Mouse (Mus musculus) gastrocnemius, adult 18-20 months (tissue): Measurements from ENCODE around the gene Il6ra. TPM values are rescaled to one million over a fixed set of nuclear protein-coding genes. Genes with fewer than 3 reads are reported as not detected.

Source experiments
- DNase-seq: peaks from one replicate; pipeline ENCODE4 v3.0.0; 2021; ENCODE audit warnings: low spot score
- total RNA-seq, 2 experiments: library from RNA; stranded (reverse); gene quantifications; 2 replicates each; pipeline ENCODE4 v1.2.3; 2021

The Il6ra gene
- total RNA-seq, 2 experiments from 2014 or later = 3.1 to 7.2 TPM

GRCm38 (mm10) chr3:89911207-89911606 is 1.8 kb downstream of the Il6ra start:
- no peak for DNase-seq

DNA sequence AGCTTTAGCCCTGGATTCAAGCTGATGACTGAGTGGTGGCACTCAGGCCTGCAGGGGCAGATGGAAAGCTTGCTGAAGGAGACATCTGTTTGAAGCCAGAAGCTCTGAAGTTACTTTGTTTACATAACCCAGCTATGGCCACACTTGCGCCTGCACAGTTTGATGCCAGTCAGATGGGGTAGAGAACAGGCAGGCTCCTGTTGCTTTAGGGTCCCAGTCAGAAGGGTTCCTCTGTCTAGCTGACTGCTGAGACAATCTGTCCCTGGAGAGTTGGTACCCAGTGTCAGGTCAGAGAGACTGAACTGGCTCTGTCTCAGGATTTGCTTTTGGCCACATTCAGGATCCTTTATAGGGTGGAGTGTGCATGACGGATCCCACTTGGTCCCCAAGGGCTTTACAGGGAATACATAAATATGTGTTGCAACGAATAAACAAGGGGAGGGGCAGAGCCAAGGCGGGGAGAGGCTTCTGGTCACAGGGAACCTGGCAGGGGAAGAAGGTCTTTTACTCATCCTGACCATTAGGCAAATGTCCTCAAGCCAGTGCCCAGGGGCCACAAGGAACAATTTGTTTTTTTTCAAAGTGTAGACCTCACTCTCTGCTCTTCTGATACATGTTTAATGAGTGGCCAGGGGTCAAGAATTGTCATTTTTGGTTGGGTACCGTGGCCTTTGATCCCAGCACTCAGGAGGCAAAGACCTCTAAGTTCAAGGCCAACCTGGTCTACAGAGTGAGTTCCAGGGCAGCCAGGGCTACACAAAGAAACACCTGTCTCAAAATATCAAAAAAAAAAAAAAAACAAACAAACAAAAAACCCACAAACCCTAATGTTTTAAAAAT is 3.1 kb downstream of the Il6ra start:
- DNase-seq = peak; percentile 60

DNA sequence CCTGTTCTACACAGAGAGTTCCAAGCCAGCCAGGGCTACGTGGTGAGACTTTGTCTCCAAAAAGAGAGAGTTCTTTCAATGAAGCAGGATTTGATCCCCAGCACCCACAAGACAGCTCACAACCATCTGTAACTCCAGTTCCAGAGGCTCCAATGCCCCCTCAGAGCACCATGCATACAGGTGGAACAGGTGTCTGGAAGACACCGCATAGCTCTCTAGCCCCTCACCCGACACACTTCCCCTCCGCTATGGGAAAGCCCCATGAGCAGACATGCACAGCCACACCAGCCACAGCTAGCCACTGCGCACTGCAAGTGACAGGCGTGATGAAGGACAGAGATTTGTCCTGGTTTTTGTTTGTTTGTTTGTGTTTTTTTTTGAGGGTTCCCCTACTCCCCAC is 4.2 kb downstream of the Il6ra start:
- DNase-seq = no peak

DNA sequence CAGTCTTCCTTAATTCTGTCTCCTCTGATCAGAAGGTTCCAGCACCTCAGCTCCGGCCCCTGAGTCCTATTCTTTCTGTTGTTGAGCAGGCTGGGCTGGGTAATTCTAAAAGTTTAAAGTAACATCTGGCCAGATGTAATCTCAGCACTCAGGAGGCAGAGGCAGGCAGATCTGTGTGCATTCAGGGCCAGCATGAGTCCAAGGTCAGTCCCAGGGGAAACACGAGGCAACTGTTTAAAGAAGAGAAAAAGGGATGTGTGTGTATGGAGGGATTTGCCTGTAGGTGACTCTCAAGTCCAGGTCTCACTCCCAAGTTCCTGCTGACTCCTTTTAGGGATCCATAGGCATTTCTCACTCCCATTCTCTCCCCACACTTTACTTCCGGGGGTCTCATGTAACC is 5.2 kb downstream of the Il6ra start:
- no peak for DNase-seq

- no peak for DNase-seq
Measured at GRCm38 (mm10) chr3:89899511-89899908, 13.5 kb downstream of the Il6ra start.

- DNase-seq = no peak
Measured at GRCm38 (mm10) chr3:89898870-89899510, 14.0 kb downstream of the Il6ra start.

DNA sequence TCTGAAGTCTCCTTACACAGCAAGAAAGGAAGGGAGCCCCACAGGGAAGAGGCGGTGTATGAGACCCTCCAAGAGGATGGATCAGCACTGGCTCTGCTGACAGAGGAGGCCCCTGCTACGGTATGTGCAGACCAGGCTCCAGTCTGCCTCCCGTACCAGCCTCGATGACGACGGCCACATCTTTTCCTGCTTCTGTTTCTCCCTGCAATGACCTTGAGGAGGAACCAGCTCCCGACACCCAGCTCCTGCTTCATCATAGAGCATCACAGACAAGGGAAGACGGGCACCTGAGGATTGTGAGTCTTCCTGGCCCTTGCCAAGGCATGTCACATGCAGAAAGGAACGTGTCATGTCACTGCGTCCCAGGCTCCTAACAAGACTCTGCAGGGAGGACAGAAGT is 15.0 kb downstream of the Il6ra start:
- no peak for DNase-seq

GRCm38 (mm10) chr3:89897204-89897796 is 15.7 kb downstream of the Il6ra start:
- DNase-seq = no peak

DNA sequence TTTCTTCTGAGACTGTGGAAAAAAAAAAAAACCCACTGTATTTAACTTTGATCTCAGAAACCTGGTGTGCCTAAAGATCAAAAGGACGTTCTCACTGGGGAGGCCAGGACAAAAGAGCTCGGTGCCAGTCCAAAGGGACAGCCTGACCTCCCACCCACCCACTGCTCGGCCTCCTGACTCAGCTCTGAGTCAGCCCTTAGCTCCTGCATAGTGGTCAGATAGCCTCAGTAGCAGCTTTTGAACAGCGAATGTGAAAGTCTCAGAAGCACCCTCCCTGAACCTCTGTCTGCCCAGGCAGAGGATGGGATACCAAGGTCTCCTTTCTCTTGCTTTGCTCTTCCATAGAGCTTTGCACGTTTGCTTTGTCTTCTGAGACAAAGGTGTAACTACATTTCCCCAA is 16.4 kb downstream of the Il6ra start:
- no peak for DNase-seq

DNA sequence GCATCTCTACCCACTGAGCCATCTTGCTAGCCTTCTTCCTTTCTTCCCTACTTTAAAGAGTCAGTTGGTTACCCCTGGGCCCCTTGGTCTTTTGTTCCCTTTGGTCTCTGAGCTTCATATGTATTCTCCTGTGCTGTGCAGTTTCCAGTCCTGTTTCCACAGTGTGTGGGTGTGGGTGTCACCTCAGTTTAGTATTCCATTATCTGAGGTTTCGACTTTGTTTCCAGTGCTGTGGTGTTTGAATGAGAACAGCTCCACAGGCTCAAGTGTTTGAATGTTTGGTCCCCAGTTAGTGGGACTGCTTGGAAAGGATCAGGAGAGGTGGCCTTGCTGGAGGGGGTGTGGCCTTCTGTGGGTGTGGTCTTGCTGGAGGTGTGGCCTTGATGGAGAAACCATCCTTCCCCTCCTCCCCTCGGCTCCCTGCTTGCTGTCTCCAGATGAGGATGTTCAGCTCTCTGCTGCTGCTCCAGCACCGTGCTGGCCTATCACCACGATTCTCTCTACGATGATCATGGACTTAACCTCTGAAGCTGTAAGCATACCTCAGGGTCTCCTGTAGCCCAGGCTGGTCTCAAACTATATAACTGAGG is 20.4 kb downstream of the Il6ra start:
- no peak for DNase-seq

DNA sequence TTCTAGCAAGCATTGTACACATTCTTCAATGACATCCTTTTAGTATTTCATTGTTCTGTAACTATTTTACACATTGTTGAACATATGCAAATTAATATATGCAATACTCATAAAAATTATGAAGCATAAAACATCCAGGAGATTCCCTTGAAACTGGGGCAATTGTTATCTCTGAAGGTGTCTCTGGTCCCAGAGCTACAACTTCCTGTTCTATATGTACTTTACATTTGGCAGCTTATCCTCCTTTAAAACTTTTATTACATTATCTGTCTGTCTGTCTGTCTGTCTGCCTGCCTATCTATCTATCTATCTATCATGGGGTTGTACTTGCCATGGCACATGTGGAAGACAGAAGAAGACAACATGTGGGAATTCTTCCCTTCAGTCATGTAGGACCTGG is 21.3 kb downstream of the Il6ra start:
- DNase-seq = no peak

DNA sequence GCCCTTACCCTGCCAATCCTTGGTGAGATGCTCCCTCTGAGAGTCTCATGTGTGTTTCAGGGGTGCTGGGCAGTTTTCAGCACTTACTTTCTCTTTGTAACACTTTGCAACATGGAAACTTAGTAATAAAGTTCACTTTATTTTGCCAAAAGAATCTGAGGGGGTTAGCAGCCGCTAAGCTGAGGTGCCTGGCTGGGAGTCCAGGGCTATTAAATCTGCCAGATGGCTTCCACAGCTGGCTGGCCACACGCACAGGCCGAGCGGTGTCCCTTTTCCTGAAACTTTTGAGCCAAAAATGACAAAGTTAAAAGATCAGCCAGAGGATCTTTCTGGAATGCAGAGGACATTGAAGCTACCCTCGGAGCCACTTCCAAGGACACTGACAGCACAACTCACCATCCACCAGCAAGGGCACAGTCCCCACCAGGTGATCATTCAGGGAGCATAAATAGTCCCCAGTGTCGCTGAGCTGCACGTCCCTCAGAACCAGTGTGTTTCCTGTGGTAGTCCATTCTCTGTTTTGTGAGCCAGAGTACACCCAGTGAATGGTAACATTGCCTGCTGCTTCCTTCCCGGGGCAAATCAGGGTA is 23.1 kb downstream of the Il6ra start:
- DNase-seq = no peak

GRCm38 (mm10) chr3:89887582-89888230 is 25.3 kb downstream of the Il6ra start:
- no peak for DNase-seq

DNA sequence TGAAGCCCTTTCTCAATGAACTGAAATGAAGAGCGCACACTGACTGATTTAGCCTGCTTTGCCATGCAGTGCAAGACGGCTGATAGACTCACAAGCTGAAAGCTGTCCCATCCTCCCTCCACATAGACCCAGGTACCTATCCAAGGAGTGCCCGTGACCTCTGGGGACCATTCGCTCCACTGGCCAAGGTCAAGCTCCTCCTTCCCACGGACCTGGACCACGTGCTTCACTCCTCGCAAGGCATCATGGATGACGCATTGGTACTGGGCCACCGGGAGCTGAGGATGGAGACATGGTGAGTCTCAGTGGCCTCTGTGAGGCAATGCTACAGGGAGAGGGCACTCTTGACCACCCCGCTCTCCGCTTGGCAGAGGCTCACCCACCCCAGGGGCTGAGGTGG is 27.2 kb downstream of the Il6ra start:
- DNase-seq = no peak

- no peak for DNase-seq
Measured at GRCm38 (mm10) chr3:89883582-89884041, 29.4 kb downstream of the Il6ra start.

GRCm38 (mm10) chr3:89882556-89883181 is 30.3 kb downstream of the Il6ra start:
- no peak for DNase-seq

- peak; percentile 50 for DNase-seq
Measured at GRCm38 (mm10) chr3:89880036-89880851, 32.8 kb downstream of the Il6ra start.

DNA sequence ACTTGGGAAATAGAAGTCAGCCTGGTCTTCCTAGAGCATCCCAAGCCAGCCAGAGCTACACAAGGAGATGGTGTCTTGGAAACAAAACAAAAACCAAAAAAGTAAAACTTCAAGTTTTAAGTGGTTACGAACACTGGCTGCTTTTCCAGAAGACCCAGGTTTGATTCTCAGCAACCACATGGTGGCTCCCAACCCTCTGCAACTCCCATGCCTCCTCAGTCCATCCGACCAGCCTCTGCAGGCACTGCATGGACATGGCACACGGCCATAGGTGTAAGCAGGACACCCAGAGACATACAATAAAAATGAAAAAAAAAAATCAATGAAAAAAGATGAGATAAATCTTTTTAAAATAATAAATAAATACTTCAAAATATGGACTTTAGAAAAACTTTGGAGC is 33.7 kb downstream of the Il6ra start:
- DNase-seq = no peak

- DNase-seq = no peak
Measured at GRCm38 (mm10) chr3:89878456-89878855, 34.5 kb downstream of the Il6ra start.

DNA sequence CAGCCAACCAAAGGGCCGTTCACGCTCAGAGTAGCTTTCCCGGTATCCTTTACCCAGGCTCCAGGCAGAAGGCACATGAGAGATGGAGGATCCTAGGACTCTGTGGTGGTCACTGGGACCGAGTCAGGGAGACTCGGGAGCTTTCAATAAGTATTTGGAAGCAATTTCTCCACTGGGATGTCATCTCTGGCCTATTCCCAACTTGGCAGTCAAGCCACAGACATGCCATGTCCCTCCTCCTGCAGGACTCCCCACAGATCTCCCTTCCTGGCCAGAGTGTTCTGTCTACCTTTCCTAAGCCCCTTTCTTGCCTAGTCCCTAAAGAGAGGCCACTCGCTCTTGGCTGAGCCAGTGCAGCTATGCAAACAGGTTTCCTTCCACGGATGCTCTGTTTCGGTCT is 35.9 kb downstream of the Il6ra start:
- DNase-seq = no peak
